In genomic region chr12:98564383-98564782, GRCm38 (mm10) we compare ENCODE assay signal across 15 mouse cellular contexts. TPM values are rescaled to one million over a fixed set of nuclear protein-coding genes. Genes with fewer than 3 reads are reported as not detected.
DNase-seq lines count a peak whose midpoint lies in the region; ATAC-seq and TF ChIP-seq lines count a peak whose summit lies in the region.
"Had no signal": no experiment of that assay in that cellular context is flagged by ENCODE, and none has a peak within 500 bp of the region (broad histone marks: within the 10 kb centered on the region; RNA-seq: fewer than 3 reads in every experiment).

No protein-coding gene starts in this region.

- peak; percentile 91 for DNase-seq in brain, embryonic 14.5 days (ENCODE audit: low read depth)
- no peak for DNase-seq in gastrocnemius, postnatal 14 days
- no peak for DNase-seq in lung, adult 2 months
- DNase-seq in layer of hippocampus, adult 8-10 months (ENCODE audit: low spot score in 2 of 2): no peak
- DNase-seq in layer of hippocampus, postnatal 36 days: no peak
- DNase-seq: B cell, adult 2 months; cerebellum, adult 18-20 months; gastrocnemius, postnatal 25 days; kidney, postnatal 14 days; liver, postnatal 0 days had no signal

- intact Hi-C loops in gastrocnemius, postnatal 14 days (cut with DNase I; ENCODE audit: low total_unique reads): no loop called here

- peak; percentile 44 for ATAC-seq in forebrain, embryonic 13.5 days
- peak; percentile 48 for ATAC-seq in hindbrain, embryonic 16.5 days
- ATAC-seq in neural tube, embryonic 12.5 days (ENCODE audit: low FRiP score, low read depth): peak; percentile 59
- ATAC-seq: intestine, postnatal 0 days; liver, postnatal 0 days had no signal

- H3K4me1 ChIP-seq in forebrain, embryonic 13.5 days: peaks cover 92% of the 10 kb centered on the region
- H3K4me1 ChIP-seq in hindbrain, embryonic 16.5 days (ENCODE audit: control insufficient read depth, insufficient read depth, low read depth, low read length): peaks cover 21% of the 10 kb centered on the region
- H3K4me1 ChIP-seq in neural tube, embryonic 12.5 days: peaks cover 42% of the 10 kb centered on the region
- no peaks in the 10 kb centered on the region for H3K4me1 ChIP-seq in lung, adult 2 months (ENCODE audit: control insufficient read depth, insufficient read depth, low read length)
- H3K4me1 ChIP-seq: limb, embryonic 13.5 days had no signal

- TF ChIP-seq POLR2A in brain, embryonic 14.5 days (IDR thresholded peaks at IDR 0.05; ENCODE audit: borderline replicate concordance, extremely low read depth, insufficient read depth, insufficient read length, poor library complexity, severe bottlenecking): no peak
- no peak for TF ChIP-seq POLR2A in lung, adult 2 months (IDR thresholded peaks at IDR 0.05; ENCODE audit: borderline replicate concordance, extremely low read depth, low read depth, low read length)

- TF ChIP-seq CTCF in brain, embryonic 14.5 days (IDR thresholded peaks at IDR 0.05; ENCODE audit: borderline replicate concordance, extremely low read depth, insufficient read depth, insufficient read length): no peak
- TF ChIP-seq CTCF in lung, adult 2 months (IDR thresholded peaks at IDR 0.05; ENCODE audit: insufficient read depth, low read length): no peak

- H3K9ac ChIP-seq in forebrain, embryonic 13.5 days: peak overlapping the region; percentile 38; the same call in 1 of the 2 replicates
- no peak overlapping the region for H3K9ac ChIP-seq in hindbrain, embryonic 16.5 days (ENCODE audit: low read depth, low read length)
- no peak overlapping the region for H3K9ac ChIP-seq in neural tube, embryonic 12.5 days
- H3K9ac ChIP-seq: limb, embryonic 13.5 days; liver, postnatal 0 days had no signal

- H3K4me3 ChIP-seq in forebrain, embryonic 13.5 days: no peak overlapping the region
- H3K4me3 ChIP-seq in hindbrain, embryonic 16.5 days (ENCODE audit: low read length): no peak overlapping the region
- H3K4me3 ChIP-seq in neural tube, embryonic 12.5 days: no peak overlapping the region
- no peak overlapping the region for H3K4me3 ChIP-seq in lung, adult 2 months (replicated peaks; ENCODE audit: extremely low read depth, low read depth, low read length)
- H3K4me3 ChIP-seq: limb, embryonic 13.5 days had no signal

- H3K27me3 ChIP-seq in forebrain, embryonic 13.5 days: no peaks in the 10 kb centered on the region
- H3K27me3 ChIP-seq in hindbrain, embryonic 16.5 days (replicated peaks; ENCODE audit: control insufficient read depth, insufficient read depth, low read length): no peaks in the 10 kb centered on the region
- H3K27me3 ChIP-seq in neural tube, embryonic 12.5 days (replicated peaks): no peaks in the 10 kb centered on the region

- H3K4me2 ChIP-seq in forebrain, embryonic 13.5 days: peak overlapping the region; percentile 47
- H3K4me2 ChIP-seq in hindbrain, embryonic 16.5 days (ENCODE audit: low read length): peak overlapping the region; percentile 11; the same call in 1 of the 2 replicates
- peak overlapping the region; percentile 36 for H3K4me2 ChIP-seq in neural tube, embryonic 12.5 days (replicated peaks)
- H3K4me2 ChIP-seq: limb, embryonic 13.5 days had no signal

- H3K9me3 ChIP-seq in forebrain, embryonic 13.5 days (replicated peaks): no peaks in the 10 kb centered on the region
- H3K9me3 ChIP-seq in hindbrain, embryonic 16.5 days (ENCODE audit: control insufficient read depth, low read length): no peaks in the 10 kb centered on the region
- H3K9me3 ChIP-seq in neural tube, embryonic 12.5 days: no peaks in the 10 kb centered on the region
- H3K9me3 ChIP-seq: limb, embryonic 13.5 days had no signal

- peak overlapping the region; percentile 95 for H3K27ac ChIP-seq in forebrain, embryonic 13.5 days
- H3K27ac ChIP-seq in hindbrain, embryonic 16.5 days (ENCODE audit: low read depth, low read length): peak overlapping the region; percentile 36; the same call in 1 of the 2 replicates
- no peak overlapping the region; the same call in 1 of the 2 replicates for H3K27ac ChIP-seq in neural tube, embryonic 12.5 days
- H3K27ac ChIP-seq: limb, embryonic 13.5 days had no signal

- WGBS in forebrain, embryonic 13.5 days: 9% methylated on average over 3 of the region's 3 CpGs
- 18% methylated on average over 3 of the region's 3 CpGs for WGBS in hindbrain, embryonic 16.5 days
- 24% methylated on average over 3 of the region's 3 CpGs for WGBS in neural tube, embryonic 12.5 days
- WGBS in lung, adult 2 months: 85% methylated on average over 3 of the region's 3 CpGs

- no peaks in the 10 kb centered on the region for H3K36me3 ChIP-seq in forebrain, embryonic 13.5 days (ENCODE audit: poor library complexity, severe bottlenecking)
- no peaks in the 10 kb centered on the region for H3K36me3 ChIP-seq in hindbrain, embryonic 16.5 days (ENCODE audit: control insufficient read depth, insufficient read depth, low read length)
- no peaks in the 10 kb centered on the region for H3K36me3 ChIP-seq in neural tube, embryonic 12.5 days
- H3K36me3 ChIP-seq: limb, embryonic 13.5 days had no signal

RNA-seq across cellular contexts. Expression of gene Kcnk10, which starts 13.7 kb away (rescaled TPM):
- polyA plus RNA-seq in brain, embryonic 14.5 days (2012; rRNA removed): 15.1 and 20.9 TPM in 2 replicates
- polyA plus RNA-seq in forebrain, embryonic 13.5 days (2015; fragmentation: Nextera tagmentation; extraction: Ambion mirVana): 49.1 and 50.9 TPM in 2 replicates
- polyA plus RNA-seq in hindbrain, embryonic 16.5 days (2015; fragmentation: Nextera tagmentation; extraction: Ambion mirVana): 33.9 and 35.0 TPM in 2 replicates
- polyA plus RNA-seq in neural tube, embryonic 12.5 days (2016; fragmentation: Nextera tagmentation; extraction: Ambion mirVana): 24.8 and 30.7 TPM in 2 replicates
- total RNA-seq in gastrocnemius, postnatal 14 days (2021): under 1 TPM in 1 of 2 experiments, not detected in 1; 0.07 TPM
- polyA plus RNA-seq in lung, adult 2 months (2012; rRNA removed): 0.01 and 0.08 TPM in 2 replicates
- 10 to 100 TPM; 17.5 to 19.2 (median 18.5) TPM for total RNA-seq in layer of hippocampus, adult 8-10 months (2022)
- 10 to 100 TPM; 17.5 to 18.2 TPM for total RNA-seq in layer of hippocampus, postnatal 36 days (2021)
- total RNA-seq: gastrocnemius, postnatal 25 days had no signal

Comparison
In these comparisons a context has a peak if more than half of its experiments do, and no peak if none do; other contexts are left out.
1. RNA of gene Kcnk10, which starts 13.7 kb away (polyA plus RNA-seq): 49.1 to 50.9 TPM in forebrain, embryonic 13.5 days, 33.9 to 35.0 TPM in hindbrain, embryonic 16.5 days, 24.8 to 30.7 TPM in neural tube, embryonic 12.5 days and 15.1 to 20.9 TPM in brain, embryonic 14.5 days; 0.01 to 0.08 TPM in lung, adult 2 months; every median in the first group is over 10 times any median in the second.
2. Peak in every context shown above with its lines, with median percentiles within 50 percentile points of each other: ATAC-seq and H3K4me2 ChIP-seq.